Mouse (Mus musculus): ENCODE results near the gene Dync1i1. TPM values are rescaled to one million over a fixed set of nuclear protein-coding genes. Genes with fewer than 3 reads are reported as not detected.

The Dync1i1 gene
- polyA plus RNA-seq, 1 experiment from 2014 or later = 0.11 TPM

DNA sequence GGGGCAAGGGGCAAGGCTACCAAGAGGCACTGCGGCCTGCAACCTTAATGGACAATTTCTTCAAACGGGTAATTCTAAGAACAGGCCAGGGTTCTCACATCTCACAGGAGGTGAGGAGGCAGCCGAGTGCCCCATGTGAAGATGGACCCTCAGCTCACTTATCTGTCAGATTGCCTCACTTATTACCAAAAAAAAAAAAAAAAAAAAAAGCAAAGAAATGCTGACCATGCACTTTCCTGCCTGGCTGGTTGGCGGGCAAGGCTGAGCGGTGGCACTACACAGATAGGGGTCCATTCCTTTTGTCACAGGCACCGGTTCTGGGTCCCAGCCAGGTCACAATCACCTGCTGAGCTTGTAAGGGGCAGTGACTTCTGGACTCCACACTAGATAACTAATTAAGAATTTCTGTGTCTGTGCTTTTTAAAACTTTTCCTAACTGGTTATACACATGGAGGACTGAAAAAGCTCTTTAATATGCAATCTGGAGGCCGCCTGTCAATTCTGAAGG, 350.6 kb downstream of the Dync1i1 start:
- no peaks in the 10 kb centered on the region for H3K4me1 ChIP-seq (ENCODE audit: control insufficient read depth, low read depth, low read length)
- no peak overlapping the region for H3K4me3 ChIP-seq (ENCODE audit: low read depth, low read length)
- H3K27me3 ChIP-seq (ENCODE audit: control insufficient read depth, insufficient read depth, low read depth, low read length) = no peaks in the 10 kb centered on the region
- ATAC-seq (ENCODE audit: low read depth) = no peak
- H3K36me3 ChIP-seq (ENCODE audit: control insufficient read depth, insufficient read depth) = no peaks in the 10 kb centered on the region
- WGBS (ENCODE audit: insufficient replicate concordance) = 79% methylated on average over 7 of the region's 7 CpGs
- no peak overlapping the region for H3K27ac ChIP-seq (ENCODE audit: low read length)
- H3K4me2 ChIP-seq (ENCODE audit: low read depth, low read length) = no peak overlapping the region
- no peak overlapping the region for H3K9ac ChIP-seq (ENCODE audit: low read depth, low read length)
- H3K9me3 ChIP-seq (replicated peaks; ENCODE audit: control insufficient read depth, low read length) = no peaks in the 10 kb centered on the region

- Histone ChIP-seq H3K27ac (ENCODE audit: low read length) (no peak overlapping the region), H3K4me1 (ENCODE audit: control insufficient read depth, low read depth, low read length) (no peaks in the 10 kb centered on the region)
These were observed 351.8 kb downstream of the Dync1i1 start for GRCm38 (mm10) chr6:6077234-6077633.

More at GRCm38 (mm10) chr6:6077234-6077633, 351.8 kb downstream of the Dync1i1 start:
- H3K4me2 ChIP-seq (ENCODE audit: low read depth, low read length) = no peak overlapping the region
- H3K4me3 ChIP-seq (ENCODE audit: low read depth, low read length) = no peak overlapping the region
- WGBS (ENCODE audit: insufficient replicate concordance) = 51% methylated on average over 4 of the region's 4 CpGs
- H3K36me3 ChIP-seq (ENCODE audit: control insufficient read depth, insufficient read depth) = no peaks in the 10 kb centered on the region; the same call in 1 of the 2 replicates
- H3K27me3 ChIP-seq (ENCODE audit: control insufficient read depth, insufficient read depth, low read depth, low read length) = no peaks in the 10 kb centered on the region
- H3K9ac ChIP-seq (ENCODE audit: low read depth, low read length) = no peak overlapping the region
- no peaks in the 10 kb centered on the region for H3K9me3 ChIP-seq (replicated peaks; ENCODE audit: control insufficient read depth, low read length)
- no peak for ATAC-seq (ENCODE audit: low read depth)

Other genes with a start within 250 kb of the Dync1i1 start
- gene Pdk4, start 229.3 kb upstream of the Dync1i1 start, polyA plus RNA-seq (2015; fragmentation: Nextera tagmentation; extraction: Ambion mirVana) = 3.6 and 4.1 TPM in 2 replicates